Mouse (Mus musculus): Measurements from ENCODE around the gene Golim4.

- TF ChIP-seq POLR2A (IDR thresholded peaks at IDR 0.05; ENCODE audit: control insufficient read depth, extremely low read depth, insufficient read depth, low read length, poor library complexity) (no peak), CTCF (IDR thresholded peaks at IDR 0.05; ENCODE audit: borderline replicate concordance, control insufficient read depth, extremely low read depth, insufficient read depth, low read length, poor library complexity) (no peak)
These were observed 31.6 kb downstream of the Golim4 start for GRCm38 (mm10) chr3:75925123-75925522.

Measured in thymus, adult 2 months (tissue).